Mouse (Mus musculus): ENCODE results near the gene Tubd1.

DNA sequence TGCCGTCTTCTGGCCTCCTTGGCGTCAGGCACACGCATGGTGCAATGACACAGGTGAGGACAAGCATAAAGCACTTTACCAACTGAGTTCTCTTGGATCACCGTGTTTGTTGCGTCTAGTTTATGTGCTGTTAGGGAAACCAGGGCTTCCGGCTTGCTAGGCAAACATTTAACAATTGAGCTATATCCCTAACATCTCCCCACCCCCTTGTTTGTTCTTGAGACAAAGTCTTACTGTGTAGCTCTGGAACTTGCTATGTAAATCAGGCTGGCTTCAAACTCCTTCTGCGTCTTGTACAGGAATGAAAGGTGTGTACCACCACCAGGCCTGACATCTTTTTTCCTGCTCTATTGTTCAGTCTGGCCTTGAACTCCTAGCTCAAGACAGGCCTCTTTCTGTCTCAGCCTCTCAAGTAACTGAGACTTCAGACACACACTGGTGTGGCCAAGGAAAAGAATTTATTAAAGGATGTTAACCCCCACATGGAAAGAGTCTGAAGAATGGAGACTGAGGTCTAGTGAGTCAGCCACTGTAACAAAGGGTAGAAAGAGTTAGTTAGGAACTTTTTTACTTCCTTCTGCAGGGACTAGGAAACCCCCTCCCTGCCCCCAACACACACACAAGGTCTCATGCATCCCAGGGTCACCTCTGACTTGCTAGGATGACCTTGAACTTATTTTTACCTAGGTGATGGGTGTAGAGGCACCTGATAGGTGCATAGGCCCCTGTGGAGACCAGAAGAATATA is 31.0 kb downstream of the Tubd1 start:
- TF ChIP-seq CTCF (IDR thresholded peaks at IDR 0.05; ENCODE audit: low read depth) (no peak), EP300 (IDR thresholded peaks at IDR 0.05; ENCODE audit: low read depth) (no peak)
